ENCODE assay signal across 13 mouse cellular contexts in the genomic region with DNA sequence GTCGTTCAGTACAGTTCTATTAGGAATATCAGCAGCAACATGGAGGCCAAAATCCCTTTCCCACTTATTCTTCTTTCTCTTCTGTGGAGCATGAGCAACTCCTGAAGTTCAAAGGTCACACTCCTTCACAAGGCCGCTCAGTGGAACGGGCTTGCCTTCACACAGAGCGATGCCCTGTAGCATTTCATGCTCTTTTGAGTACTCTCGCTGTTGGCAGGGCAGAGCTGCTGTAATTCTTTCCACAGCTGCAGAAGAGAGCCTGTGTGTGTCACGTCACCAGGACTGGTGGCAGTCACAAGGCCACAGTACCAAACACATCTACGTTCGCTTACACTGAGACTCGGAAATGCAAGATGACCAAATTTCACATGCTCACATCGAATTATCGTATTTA. TPM values are rescaled to one million over a fixed set of nuclear protein-coding genes. Genes with fewer than 3 reads are reported as not detected.
DNase-seq lines count a peak whose midpoint lies in the region; ATAC-seq and TF ChIP-seq lines count a peak whose summit lies in the region.
"Had no signal": no experiment of that assay in that cellular context is flagged by ENCODE, and none has a peak within 500 bp of the region (broad histone marks: within the 10 kb centered on the region; RNA-seq: fewer than 3 reads in every experiment).

No protein-coding gene starts in this region.

- H3K4me3 ChIP-seq in heart, embryonic 10.5 days: no peak overlapping the region
- no peak overlapping the region for H3K4me3 ChIP-seq in lung, embryonic 15.5 days
- no peak overlapping the region for H3K4me3 ChIP-seq in embryonic facial prominence, embryonic 14.5 days (ENCODE audit: low read depth, low read length)
- no peak overlapping the region for H3K4me3 ChIP-seq in neural tube, embryonic 12.5 days
- H3K4me3 ChIP-seq in left cerebral cortex, adult 2 months: no peak overlapping the region
- H3K4me3 ChIP-seq: erythroblast, embryonic 14.5 days had no signal

- no peaks in the 10 kb centered on the region for H3K36me3 ChIP-seq in heart, embryonic 10.5 days
- no peaks in the 10 kb centered on the region for H3K36me3 ChIP-seq in lung, embryonic 15.5 days
- H3K36me3 ChIP-seq in embryonic facial prominence, embryonic 14.5 days (ENCODE audit: control insufficient read depth, insufficient read depth, low read length): no peaks in the 10 kb centered on the region
- H3K36me3 ChIP-seq in neural tube, embryonic 12.5 days: no peaks in the 10 kb centered on the region

- H3K27me3 ChIP-seq in heart, embryonic 10.5 days (ENCODE audit: insufficient read depth, poor library complexity, severe bottlenecking): no peaks in the 10 kb centered on the region
- H3K27me3 ChIP-seq in lung, embryonic 15.5 days: no peaks in the 10 kb centered on the region
- no peaks in the 10 kb centered on the region for H3K27me3 ChIP-seq in embryonic facial prominence, embryonic 14.5 days (replicated peaks; ENCODE audit: control insufficient read depth, insufficient read depth, low read length)
- no peaks in the 10 kb centered on the region for H3K27me3 ChIP-seq in neural tube, embryonic 12.5 days (replicated peaks)
- H3K27me3 ChIP-seq: megakaryocyte, embryonic 14.5 days had no signal

- no peak for TF ChIP-seq CTCF in left cerebral cortex, adult 2 months (IDR thresholded peaks at IDR 0.05)

- 77% methylated on average over 11 of the region's 11 CpGs for WGBS in heart, embryonic 10.5 days
- 53% methylated on average over 11 of the region's 11 CpGs for WGBS in lung, embryonic 15.5 days
- 45% methylated on average over 11 of the region's 11 CpGs for WGBS in embryonic facial prominence, embryonic 14.5 days
- 50% methylated on average over 11 of the region's 11 CpGs for WGBS in neural tube, embryonic 12.5 days

- ATAC-seq in lung, embryonic 15.5 days (ENCODE audit: borderline replicate concordance, extremely low read depth, low FRiP score, low TSS enrichment): peak; percentile 61; the same call in 1 of the 2 replicates
- ATAC-seq in embryonic facial prominence, embryonic 14.5 days (ENCODE audit: low read depth): peak; percentile 63
- 0 out of 2 replicates have a peak, but pooled peaks have one; percentile 25 for ATAC-seq in neural tube, embryonic 12.5 days (ENCODE audit: low FRiP score, low read depth)
- ATAC-seq: inflammation-experienced regulatory T-cells, adult 6 months had no signal

- peaks cover 10% of the 10 kb centered on the region for H3K4me1 ChIP-seq in heart, embryonic 10.5 days
- H3K4me1 ChIP-seq in lung, embryonic 15.5 days: peaks cover 14% of the 10 kb centered on the region
- peaks cover 23% of the 10 kb centered on the region for H3K4me1 ChIP-seq in embryonic facial prominence, embryonic 14.5 days (ENCODE audit: control insufficient read depth, insufficient read depth, low read length)
- H3K4me1 ChIP-seq in neural tube, embryonic 12.5 days: peaks cover 16% of the 10 kb centered on the region

- DNase-seq in heart, embryonic 10.5 days (ENCODE audit: low spot score): no peak
- DNase-seq in heart, adult 8-10 months (ENCODE audit: low spot score): no peak
- DNase-seq in lung, postnatal 36 days: no peak
- peak; percentile 66 for DNase-seq in embryonic facial prominence, embryonic 14.5 days (ENCODE audit: low spot score)
- DNase-seq in left cerebral cortex, adult 2 months (ENCODE audit: extremely low spot score in 1 of 2, low spot score in 2 of 2): no peak
- DNase-seq: cerebellum, adult 11 months; heart, adult 18-20 months; right cerebral cortex, postnatal 4 days had no signal

- intact Hi-C loops in left cerebral cortex, adult 2 months (cut with DNase I): no loop called here

- no peaks in the 10 kb centered on the region for H3K9me3 ChIP-seq in heart, embryonic 10.5 days
- no peaks in the 10 kb centered on the region for H3K9me3 ChIP-seq in lung, embryonic 15.5 days
- no peaks in the 10 kb centered on the region for H3K9me3 ChIP-seq in embryonic facial prominence, embryonic 14.5 days (ENCODE audit: control insufficient read depth, low read length)
- H3K9me3 ChIP-seq in neural tube, embryonic 12.5 days: no peaks in the 10 kb centered on the region
- H3K9me3 ChIP-seq: megakaryocyte, embryonic 14.5 days had no signal

- H3K4me2 ChIP-seq in lung, embryonic 15.5 days: no peak overlapping the region
- no peak overlapping the region for H3K4me2 ChIP-seq in embryonic facial prominence, embryonic 14.5 days (ENCODE audit: low read depth, low read length)
- no peak overlapping the region for H3K4me2 ChIP-seq in neural tube, embryonic 12.5 days (replicated peaks)

- no peak overlapping the region for H3K9ac ChIP-seq in lung, embryonic 15.5 days
- H3K9ac ChIP-seq in embryonic facial prominence, embryonic 14.5 days (ENCODE audit: low read depth, low read length): no peak overlapping the region
- no peak overlapping the region for H3K9ac ChIP-seq in neural tube, embryonic 12.5 days

- peak overlapping the region; percentile 31; the same call in 1 of the 2 replicates for H3K27ac ChIP-seq in heart, embryonic 10.5 days
- peak overlapping the region; percentile 59 for H3K27ac ChIP-seq in lung, embryonic 15.5 days
- peak overlapping the region; percentile 82 for H3K27ac ChIP-seq in embryonic facial prominence, embryonic 14.5 days (replicated peaks; ENCODE audit: low read depth, low read length)
- no peak overlapping the region for H3K27ac ChIP-seq in neural tube, embryonic 12.5 days
- no peak overlapping the region for H3K27ac ChIP-seq in left cerebral cortex, adult 2 months

RNA-seq across cellular contexts. Expression of gene Adamts20, which starts 21.2 kb away (rescaled TPM):
- 0.87 and 2.4 TPM in 2 replicates for polyA plus RNA-seq in heart, embryonic 10.5 days (2016; fragmentation: Nextera tagmentation; extraction: Ambion mirVana)
- under 1 TPM; 0.06 to 0.32 (median 0.14) TPM for total RNA-seq in heart, adult 8-10 months (2022)
- 2.0 and 2.2 TPM in 2 replicates for polyA plus RNA-seq in lung, embryonic 15.5 days (2015; fragmentation: Nextera tagmentation; extraction: Ambion mirVana)
- polyA plus RNA-seq in embryonic facial prominence, embryonic 14.5 days (2014; fragmentation: Nextera tagmentation; extraction: Ambion mirVana): 8.4 and 9.7 TPM in 2 replicates
- 7.4 and 10.5 TPM in 2 replicates for polyA plus RNA-seq in neural tube, embryonic 12.5 days (2016; fragmentation: Nextera tagmentation; extraction: Ambion mirVana)
- total RNA-seq in left cerebral cortex, adult 2 months (2021): 1 to 10 TPM; 7.4 to 8.4 TPM
- polyA plus RNA-seq: erythroblast, embryonic 14.5 days; inflammation-experienced regulatory T-cells, adult 6 months had no signal

Comparison
In these comparisons a context has a peak if more than half of its experiments do, and no peak if none do; other contexts are left out.
1. H3K27ac ChIP-seq: peak in heart, embryonic 10.5 days (single experiment), lung, embryonic 15.5 days (single experiment) and embryonic facial prominence, embryonic 14.5 days (single experiment); none in neural tube, embryonic 12.5 days (single experiment) and left cerebral cortex, adult 2 months (single experiment).
2. Peak in every context shown above with its lines, with median percentiles within 50 percentile points of each other: ATAC-seq.